Mouse (Mus musculus): Measurements from ENCODE around the gene Defb21.

Defb21 gene

GRCm38 (mm10) chr2:152607746-152608145 is 35.2 kb downstream of the Defb21 start:
- CTCF ChIA-PET, result no interaction called here

GRCm38 (mm10) chr2:152608719-152609118 is 36.2 kb downstream of the Defb21 start:
- CTCF ChIA-PET, result no interaction called here

- CTCF ChIA-PET, result interaction anchor here (0.5 kb wide), 1 partner anchor 28 kb away, joined by 3 read pairs; no protein-coding TSS in a partner anchor
Measured at GRCm38 (mm10) chr2:152612193-152612592, 39.6 kb downstream of the Defb21 start.

DNA sequence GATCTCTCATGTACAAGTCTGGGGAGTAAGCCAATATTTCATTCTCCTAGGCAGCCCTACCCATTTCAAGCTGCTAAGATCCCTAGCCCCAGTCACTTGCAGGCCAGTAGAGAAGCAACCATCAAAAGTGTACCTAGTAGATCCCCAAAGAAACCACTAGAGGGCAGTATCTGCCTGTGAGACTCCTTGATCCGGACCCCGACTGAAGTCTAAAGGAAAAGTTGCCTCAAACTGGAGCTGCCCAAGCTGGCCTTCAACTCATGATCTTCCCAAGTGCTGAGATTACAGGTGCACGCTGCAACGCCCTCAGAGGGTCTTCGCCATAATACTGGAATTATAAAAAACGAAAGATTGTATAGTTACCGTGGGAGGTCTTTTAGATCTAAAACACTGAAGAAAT is 43.0 kb downstream of the Defb21 start:
- CTCF ChIA-PET, result no interaction called here

GRCm38 (mm10) chr2:152616470-152616869 is 43.9 kb downstream of the Defb21 start:
- CTCF ChIA-PET, result no interaction called here

GRCm38 (mm10) chr2:152617374-152617773 is 44.8 kb downstream of the Defb21 start:
- CTCF ChIA-PET, result no interaction called here

GRCm38 (mm10) chr2:152620367-152621134 is 48.0 kb downstream of the Defb21 start:
- CTCF ChIA-PET, result interaction anchor here (0.6 kb wide), 1 partner anchor 21 kb away, joined by 4 read pairs; no protein-coding TSS in a partner anchor

DNA sequence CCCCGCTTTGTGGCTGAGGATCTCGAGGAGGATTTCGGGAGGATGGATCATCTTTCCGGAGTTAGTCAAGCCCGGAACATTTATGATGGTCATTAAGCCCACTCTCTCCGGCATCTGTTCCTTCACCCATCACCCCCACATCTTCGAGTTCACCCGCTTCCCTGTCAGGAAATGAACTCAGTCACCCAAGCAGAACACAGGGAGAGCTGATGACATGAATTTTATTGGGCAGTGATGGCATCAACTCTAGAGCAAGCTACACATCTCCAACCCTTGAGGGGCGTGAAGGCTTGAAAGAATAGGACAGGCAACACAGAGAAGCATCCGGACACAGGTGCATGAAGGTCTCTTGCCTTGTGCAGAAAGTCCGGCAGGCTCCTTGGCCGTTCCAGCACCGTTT is 49.6 kb downstream of the Defb21 start:
- CTCF ChIA-PET, result no interaction called here

DNA sequence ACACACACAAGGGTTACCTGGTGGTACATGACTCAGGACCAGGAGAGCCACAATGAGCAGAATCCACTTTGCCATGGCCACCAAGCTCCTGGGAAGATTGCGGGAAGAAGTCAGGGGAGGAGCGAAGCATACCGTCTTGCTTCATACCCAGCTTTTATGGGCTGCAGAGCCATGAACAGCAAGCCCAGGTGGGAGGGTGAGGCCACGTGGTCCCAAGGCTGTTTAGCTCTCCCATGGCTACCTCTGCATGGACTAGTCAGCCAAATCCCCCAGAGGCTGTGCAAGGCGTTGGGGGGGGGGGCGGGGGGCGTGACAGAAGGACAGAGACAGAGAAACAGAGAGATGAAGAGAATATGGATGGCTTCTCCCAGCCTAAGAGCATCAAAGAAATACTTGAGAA is 50.4 kb downstream of the Defb21 start, which contains the start of gene Defb25:
Defb25 (minus strand) TSS at position 101 of the 400 bp plus-strand sequence.
- CTCF ChIA-PET, result interaction anchor here (0.7 kb wide), 1 partner anchor 279 kb away, joined by 10 read pairs; the partner anchor contains the start of gene Trib3
